Mouse (Mus musculus) olfactory bulb, adult 2 months (tissue): ENCODE data around the gene Tubgcp4.

Source experiments
- CTCF ChIP-seq: fragments of 200-500 bp; IDR thresholded peaks from 2 replicates; pipeline ENCODE4 v1.5.1; 2012; ENCODE audit warnings: low read depth, mild to moderate bottlenecking, low read length, moderate library complexity; ENCODE audit not compliant: insufficient read depth
- POLR2A ChIP-seq: fragments of 200-500 bp; IDR thresholded peaks from 2 replicates; pipeline ENCODE4 v1.6.1; 2012; ENCODE audit warnings: mild to moderate bottlenecking, low read depth, low read length, moderate library complexity; ENCODE audit not compliant: insufficient read depth

- TF ChIP-seq CTCF (no peak), POLR2A (no peak)
Observed at GRCm38 (mm10) chr2:121244099-121244498, 73.6 kb downstream of the Tubgcp4 start.
